Mouse (Mus musculus) embryonic stem cell, embryonic (primary cell): Measurements from ENCODE around the gene Kif21b.

Experiments used
- CTCF ChIA-PET, 4 experiments: fragments of 300-600 bp in 2 of 4; fragments of 350-600 bp in 2 of 4; sonication (Branson Sonifier 250); formaldehyde crosslinking; loops; one replicate each; lab custom pipeline; 2022; ENCODE audit warnings: inconsistent platforms in 2 of 4; lab: Charles Lee
- POLR2A ChIA-PET, 4 experiments: fragments of 300-600 bp in 2 of 4; fragments of 350-600 bp in 2 of 4; sonication (Branson Sonifier 250); formaldehyde crosslinking; loops; one replicate each; lab custom pipeline; 2022; ENCODE audit warnings: antibody characterized with exemption in 4 of 4, inconsistent platforms in 1 of 4; lab: Charles Lee

Gene Kif21b

DNA sequence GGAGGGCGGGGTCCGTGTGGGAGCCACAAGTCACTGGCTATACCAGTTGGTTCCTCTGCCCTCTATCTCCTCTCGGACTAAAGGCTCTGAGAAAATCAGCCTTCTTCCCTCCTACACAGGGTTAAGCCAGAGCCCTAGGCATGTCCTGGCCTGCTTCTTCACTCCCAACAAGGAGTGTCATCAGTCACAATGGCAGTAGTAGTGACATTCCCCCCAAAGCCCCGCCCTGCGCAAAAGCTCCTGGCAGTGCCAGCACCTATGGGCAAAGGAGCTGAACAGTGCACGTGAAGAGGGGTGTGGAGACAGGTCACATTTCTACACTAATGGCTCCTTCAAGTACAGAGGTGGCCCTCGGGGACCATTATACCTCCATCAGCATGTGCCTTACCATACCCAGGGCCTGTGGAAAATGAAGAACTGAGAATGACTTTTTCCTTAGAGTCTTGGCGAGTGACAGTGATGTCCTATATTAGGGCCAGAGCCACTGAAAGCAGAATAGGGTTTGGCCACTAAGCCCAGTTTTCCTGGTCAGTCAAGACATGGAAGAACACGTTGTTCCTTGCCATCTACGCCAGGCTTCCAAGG, 92.7 kb downstream of the Kif21b start:
- CTCF ChIA-PET, result interaction anchor here in 1 of 4 experiments (0.6 kb wide), 1 partner anchor 439 kb away, joined by 3 read pairs; no protein-coding TSS in a partner anchor

GRCm38 (mm10) chr1:136225846-136226245, 94.7 kb downstream of the Kif21b start:
- CTCF ChIA-PET, result interaction anchor here in 2 of 4 experiments (0.5 to 1.1 kb wide), 2 partner anchors 13 to 175 kb away, joined by 3 to 4 read pairs; partner anchors contain the start of gene Mroh3 (in 1 of the 2)
- POLR2A ChIA-PET, result interaction anchor here in 2 of 4 experiments (1.0 to 2.5 kb wide), 4 partner anchors 10 to 83 kb away, joined by 3 to 10 read pairs (median 3); no protein-coding TSS in a partner anchor

More for the DNA sequence above, 92.7 kb downstream of the Kif21b start:
- POLR2A ChIA-PET, result interaction anchor here in 2 of 4 experiments (0.5 to 1.7 kb wide), 4 partner anchors 8 to 14 kb away, joined by 3 to 5 read pairs (median 4); no protein-coding TSS in a partner anchor

- CTCF ChIA-PET, result no interaction called here
These were observed 95.4 kb downstream of the Kif21b start for GRCm38 (mm10) chr1:136226626-136227025.

More at GRCm38 (mm10) chr1:136226626-136227025, 95.4 kb downstream of the Kif21b start:
- POLR2A ChIA-PET, result interaction anchor here in 1 of 4 experiments (1.1 to 2.5 kb wide), 2 partner anchors 11 to 84 kb away, joined by 3 to 10 read pairs; no protein-coding TSS in a partner anchor
